ENCODE assay signal across 20 mouse cellular contexts in the genomic region with DNA sequence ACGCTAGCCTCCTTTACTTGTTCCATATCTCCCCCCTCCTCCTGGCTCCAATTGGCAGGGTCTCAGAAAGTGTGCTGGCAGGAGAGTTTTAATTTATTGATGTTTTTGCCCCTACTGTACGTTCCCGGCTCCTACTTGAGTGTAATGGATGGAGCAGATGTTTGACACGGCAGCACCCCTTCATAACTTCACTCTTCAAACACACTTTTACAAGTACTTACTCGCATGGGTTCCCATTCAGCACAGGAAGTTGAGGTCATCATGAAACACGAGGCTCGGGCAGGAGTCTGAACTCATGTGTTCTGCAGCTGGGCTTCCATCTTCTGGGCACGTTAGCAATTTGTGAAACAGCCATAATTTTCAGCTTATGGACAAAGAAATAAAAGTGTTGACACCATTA.
DNase-seq lines count a peak whose midpoint lies in the region; ATAC-seq and TF ChIP-seq lines count a peak whose summit lies in the region.
"Had no signal": no experiment of that assay in that cellular context is flagged by ENCODE, and none has a peak within 500 bp of the region (broad histone marks: within the 10 kb centered on the region; RNA-seq: fewer than 3 reads in every experiment).

No protein-coding gene starts in this region.

- H3K9ac ChIP-seq in lung, embryonic 14.5 days: no peak overlapping the region
- no peak overlapping the region for H3K9ac ChIP-seq in liver, embryonic 12.5 days
- no peak overlapping the region for H3K9ac ChIP-seq in intestine, postnatal 0 days (ENCODE audit: low read depth, low read length)
- H3K9ac ChIP-seq: forebrain, postnatal 0 days; hindbrain, embryonic 12.5 days; liver, postnatal 0 days; midbrain, embryonic 13.5 days had no signal

- H3K4me2 ChIP-seq in lung, embryonic 14.5 days: no peak overlapping the region
- no peak overlapping the region for H3K4me2 ChIP-seq in liver, embryonic 12.5 days
- no peak overlapping the region for H3K4me2 ChIP-seq in intestine, postnatal 0 days (replicated peaks; ENCODE audit: low read depth)
- H3K4me2 ChIP-seq: hindbrain, embryonic 12.5 days; midbrain, embryonic 13.5 days had no signal

- intact Hi-C loops in gastrocnemius, adult 2 months (cut with DNase I): no loop called here

- H3K27me3 ChIP-seq in lung, embryonic 14.5 days (ENCODE audit: insufficient read depth, low read length): no peaks in the 10 kb centered on the region
- no peaks in the 10 kb centered on the region for H3K27me3 ChIP-seq in liver, embryonic 12.5 days (replicated peaks)
- no peaks in the 10 kb centered on the region for H3K27me3 ChIP-seq in intestine, postnatal 0 days (replicated peaks; ENCODE audit: control insufficient read depth, insufficient read depth, low read length)
- H3K27me3 ChIP-seq: hindbrain, embryonic 12.5 days; midbrain, embryonic 13.5 days had no signal

- no peaks in the 10 kb centered on the region for H3K9me3 ChIP-seq in lung, embryonic 14.5 days (ENCODE audit: low read depth, low read length)
- no peaks in the 10 kb centered on the region for H3K9me3 ChIP-seq in liver, embryonic 12.5 days (replicated peaks)
- H3K9me3 ChIP-seq in intestine, postnatal 0 days (ENCODE audit: control insufficient read depth): no peaks in the 10 kb centered on the region
- H3K9me3 ChIP-seq: hindbrain, embryonic 12.5 days; midbrain, embryonic 13.5 days had no signal

- H3K27ac ChIP-seq in gastrocnemius, adult 2 months: no peak overlapping the region
- H3K27ac ChIP-seq in lung, embryonic 14.5 days (ENCODE audit: low read depth): no peak overlapping the region
- H3K27ac ChIP-seq in liver, embryonic 12.5 days: no peak overlapping the region
- H3K27ac ChIP-seq in intestine, postnatal 0 days (ENCODE audit: low read depth, low read length): no peak overlapping the region
- H3K27ac ChIP-seq: hindbrain, embryonic 12.5 days; layer of hippocampus, adult 2 months; macrophage; midbrain, embryonic 13.5 days had no signal

- H3K36me3 ChIP-seq in lung, embryonic 14.5 days (ENCODE audit: insufficient read depth): no peaks in the 10 kb centered on the region
- H3K36me3 ChIP-seq in liver, embryonic 12.5 days: no peaks in the 10 kb centered on the region
- H3K36me3 ChIP-seq in intestine, postnatal 0 days (ENCODE audit: control insufficient read depth, insufficient read depth): no peaks in the 10 kb centered on the region
- H3K36me3 ChIP-seq: hindbrain, embryonic 12.5 days; midbrain, embryonic 13.5 days had no signal

- 13% methylated on average over 8 of the region's 8 CpGs for WGBS in lung, embryonic 14.5 days
- 49% methylated on average over 8 of the region's 8 CpGs for WGBS in liver, embryonic 12.5 days (ENCODE audit: insufficient replicate concordance)
- WGBS in intestine, postnatal 0 days: 58% methylated on average over 8 of the region's 8 CpGs

- ATAC-seq in lung, embryonic 14.5 days (ENCODE audit: insufficient read depth): no peak
- ATAC-seq in liver, embryonic 12.5 days: no peak
- ATAC-seq in intestine, postnatal 0 days: no peak
- ATAC-seq: forebrain, postnatal 0 days; liver, postnatal 0 days; midbrain, embryonic 13.5 days had no signal

- no peak for TF ChIP-seq CTCF in gastrocnemius, adult 2 months (IDR thresholded peaks at IDR 0.05)
- no peak for TF ChIP-seq CTCF in lung, embryonic 14.5 days (IDR thresholded peaks at IDR 0.05; ENCODE audit: low read depth)
- no peak for TF ChIP-seq CTCF in intestine, postnatal 0 days (IDR thresholded peaks at IDR 0.05; ENCODE audit: low read depth)

- H3K4me3 ChIP-seq in gastrocnemius, adult 2 months: no peak overlapping the region
- no peak overlapping the region for H3K4me3 ChIP-seq in lung, embryonic 14.5 days (ENCODE audit: low read depth, low read length)
- no peak overlapping the region for H3K4me3 ChIP-seq in liver, embryonic 12.5 days
- no peak overlapping the region for H3K4me3 ChIP-seq in intestine, postnatal 0 days (ENCODE audit: low read depth, low read length)
- H3K4me3 ChIP-seq: hindbrain, embryonic 12.5 days; layer of hippocampus, adult 2 months; midbrain, embryonic 13.5 days; myocyte had no signal

- no peaks in the 10 kb centered on the region for H3K4me1 ChIP-seq in lung, embryonic 14.5 days (ENCODE audit: insufficient read depth)
- no peaks in the 10 kb centered on the region for H3K4me1 ChIP-seq in liver, embryonic 12.5 days
- no peaks in the 10 kb centered on the region for H3K4me1 ChIP-seq in intestine, postnatal 0 days (replicated peaks; ENCODE audit: control insufficient read depth, insufficient read depth, low read length)
- H3K4me1 ChIP-seq: hindbrain, embryonic 12.5 days had no signal

- peak; percentile 4 for DNase-seq in gastrocnemius, postnatal 10 days
- no peak for DNase-seq in gastrocnemius, adult 2 months
- peak; percentile 52 for DNase-seq in lung, embryonic 14.5 days
- DNase-seq in lung, postnatal 4 days: no peak
- DNase-seq in forelimb bud, embryonic 11.5 days (ENCODE audit: low read depth, low spot score): peak; percentile 86
- DNase-seq in mesoderm, embryonic 11.5 days (ENCODE audit: low read depth, low spot score): peak; percentile 78
- DNase-seq: adrenal gland, postnatal 10 days; cerebellum, adult 2 months; forebrain, postnatal 0 days; gastrocnemius, postnatal 14 days; left cerebral cortex, postnatal 4 days; liver, postnatal 0 days; thymus, adult 18-20 months had no signal

Comparison
In these comparisons a context has a peak if more than half of its experiments do, and no peak if none do; other contexts are left out.
1. DNase-seq: peak in gastrocnemius, postnatal 10 days (single experiment), lung, embryonic 14.5 days (single experiment), forelimb bud, embryonic 11.5 days (single experiment) and mesoderm, embryonic 11.5 days (single experiment); none in gastrocnemius, adult 2 months (single experiment) and lung, postnatal 4 days (0 of 2).